Mouse (Mus musculus) T-helper 17 cell (primary cell): ENCODE data around the gene Cwc27.

Experiments
- in situ Hi-C, 2 experiments: fragments of 300-600 bp; cut with MboI, MseI; formaldehyde crosslinking; loops; 1 replicate in 1 of 2; 2 replicates in 1 of 2; pipeline ENCODE4 v1.15.1; 2025; ENCODE audit warnings: high pct_unique_total_duplicates in 2 of 2

The Cwc27 gene

GRCm38 (mm10) chr13:104787260-104787659, 29.7 kb downstream of the Cwc27 start:
- in situ Hi-C loops, result loop anchor here (5.0 kb wide), 3 partner anchors 95 to 500 kb away; partner anchors contain the start of gene Adamts6 (in 1 of the 2)

GRCm38 (mm10) chr13:104779104-104779670, 37.8 kb downstream of the Cwc27 start:
- in situ Hi-C loops, result no loop called here

- in situ Hi-C loops, result loop anchor here in 1 of 2 experiments (10.0 kb wide), 1 partner anchor 148 kb away; no protein-coding TSS in a partner anchor
These were observed 53.7 kb downstream of the Cwc27 start for GRCm38 (mm10) chr13:104763193-104763592.

- in situ Hi-C loops, result loop anchor here in 1 of 2 experiments (10.0 kb wide), 1 partner anchor 148 kb away; no protein-coding TSS in a partner anchor
These were observed 54.5 kb downstream of the Cwc27 start for GRCm38 (mm10) chr13:104762401-104762800.

GRCm38 (mm10) chr13:104759381-104759780, 57.6 kb downstream of the Cwc27 start:
- in situ Hi-C loops, result no loop called here

GRCm38 (mm10) chr13:104747032-104747431, 69.9 kb downstream of the Cwc27 start:
- in situ Hi-C loops, result no loop called here

- in situ Hi-C loops, result no loop called here
These were observed 74.1 kb downstream of the Cwc27 start for GRCm38 (mm10) chr13:104742866-104743265.

- in situ Hi-C loops, result no loop called here
These were observed 87.5 kb downstream of the Cwc27 start for GRCm38 (mm10) chr13:104729261-104730046.

- in situ Hi-C loops, result no loop called here
These were observed 89.3 kb downstream of the Cwc27 start for GRCm38 (mm10) chr13:104727681-104728080.

GRCm38 (mm10) chr13:104720133-104720532, 96.8 kb downstream of the Cwc27 start:
- in situ Hi-C loops, result no loop called here

- in situ Hi-C loops, result loop anchor here in 1 of 2 experiments (5.0 kb wide), 1 partner anchor 93 kb away; no protein-coding TSS in a partner anchor
These were observed 122.2 kb downstream of the Cwc27 start for GRCm38 (mm10) chr13:104694612-104695355.

GRCm38 (mm10) chr13:104692710-104693109, 124.2 kb downstream of the Cwc27 start:
- in situ Hi-C loops, result loop anchor here in 1 of 2 experiments (5.0 kb wide), 1 partner anchor 95 kb away; no protein-coding TSS in a partner anchor

- in situ Hi-C loops, result no loop called here
These were observed 131.4 kb downstream of the Cwc27 start for GRCm38 (mm10) chr13:104685537-104685936.

GRCm38 (mm10) chr13:104684361-104685011, 132.5 kb downstream of the Cwc27 start:
- in situ Hi-C loops, result no loop called here

GRCm38 (mm10) chr13:104681212-104681611, 135.7 kb downstream of the Cwc27 start:
- in situ Hi-C loops, result no loop called here

- in situ Hi-C loops, result no loop called here
These were observed 155.8 kb downstream of the Cwc27 start for GRCm38 (mm10) chr13:104661188-104661587.

- in situ Hi-C loops, result no loop called here
These were observed 156.8 kb downstream of the Cwc27 start for GRCm38 (mm10) chr13:104660042-104660680.

- in situ Hi-C loops, result no loop called here
These were observed 160.2 kb downstream of the Cwc27 start for GRCm38 (mm10) chr13:104656666-104657272.

- in situ Hi-C loops, result no loop called here
These were observed 161.8 kb downstream of the Cwc27 start for GRCm38 (mm10) chr13:104655137-104655536.

GRCm38 (mm10) chr13:104651763-104652162, 165.2 kb downstream of the Cwc27 start:
- in situ Hi-C loops, result no loop called here
